Mouse (Mus musculus) liver, adult (tissue): ENCODE data around the gene Tmx1.

Experiments used
- GATA4 ChIP-seq: IDR thresholded peaks from 2 replicates; pipeline ENCODE4 v1.6.1; 2014; ENCODE audit warnings: mild to moderate bottlenecking, low read length; ENCODE audit not compliant: insufficient replicate concordance

Tmx1 gene

GRCm38 (mm10) chr12:70459546-70459945, 6.7 kb downstream of the Tmx1 start:
- TF ChIP-seq GATA4 = no peak

GRCm38 (mm10) chr12:70464016-70464415, 11.1 kb downstream of the Tmx1 start:
- no peak for TF ChIP-seq GATA4

- no peak for TF ChIP-seq GATA4
Measured at GRCm38 (mm10) chr12:70475336-70475735, 22.4 kb downstream of the Tmx1 start.

- TF ChIP-seq GATA4 = no peak
Measured at GRCm38 (mm10) chr12:70476884-70477576, 24.1 kb downstream of the Tmx1 start.

- no peak for TF ChIP-seq GATA4
Measured at GRCm38 (mm10) chr12:70477593-70478287, 24.8 kb downstream of the Tmx1 start.

- no peak for TF ChIP-seq GATA4
Measured at GRCm38 (mm10) chr12:70485956-70486355, 33.1 kb downstream of the Tmx1 start.

GRCm38 (mm10) chr12:70486716-70487480, 34.0 kb downstream of the Tmx1 start:
- TF ChIP-seq GATA4 = no peak

GRCm38 (mm10) chr12:70492441-70492840, 39.5 kb downstream of the Tmx1 start:
- no peak for TF ChIP-seq GATA4

GRCm38 (mm10) chr12:70494494-70495281, 41.8 kb downstream of the Tmx1 start:
- TF ChIP-seq GATA4 = no peak

- TF ChIP-seq GATA4 = no peak
Measured at GRCm38 (mm10) chr12:70495282-70495922, 42.5 kb downstream of the Tmx1 start.

- TF ChIP-seq GATA4 = no peak
Measured at GRCm38 (mm10) chr12:70498091-70498490, 45.2 kb downstream of the Tmx1 start.

GRCm38 (mm10) chr12:70505971-70506370, 53.1 kb downstream of the Tmx1 start:
- TF ChIP-seq GATA4 = no peak

GRCm38 (mm10) chr12:70512023-70512422, 59.1 kb downstream of the Tmx1 start:
- no peak for TF ChIP-seq GATA4

GRCm38 (mm10) chr12:70512431-70512830, 59.5 kb downstream of the Tmx1 start:
- TF ChIP-seq GATA4 = no peak
